Mouse (Mus musculus) forebrain, embryonic 12.5 days (tissue): ENCODE measurements around the gene Gpm6b. TPM values are rescaled to one million over a fixed set of nuclear protein-coding genes. Genes with fewer than 3 reads are reported as not detected.

Experiments used
- ATAC-seq: fragments of 200-750 bp; cut with Nextera tagmentation; 2 replicates; pipeline ENCODE4 v1.8.0; 2017; ENCODE audit warnings: moderate TSS enrichment; ENCODE audit not compliant: low FRiP score
- H3K27ac ChIP-seq: fragments of 300-500 bp; sonication (generic); 2 replicates; pipeline ENCODE4 v1.5.1; 2016; ENCODE audit warnings: mild to moderate bottlenecking
- H3K27me3 ChIP-seq: fragments of 300-500 bp; sonication (generic); 2 replicates; pipeline ENCODE4 v1.6.1; 2016; ENCODE audit warnings: mild to moderate bottlenecking
- H3K36me3 ChIP-seq: fragments of 300-500 bp; sonication (generic); replicated peaks from 2 replicates; pipeline ENCODE4 v1.6.1; 2016; ENCODE audit warnings: mild to moderate bottlenecking
- H3K4me1 ChIP-seq: fragments of 300-500 bp; sonication (generic); 2 replicates; pipeline ENCODE4 v1.6.1; 2016
- H3K4me2 ChIP-seq: fragments of 300-500 bp; sonication (generic); 2 replicates; pipeline ENCODE4 v1.6.1; 2016; ENCODE audit warnings: mild to moderate bottlenecking, moderate library complexity
- H3K4me3 ChIP-seq: fragments of 300-500 bp; sonication (generic); replicated peaks from 2 replicates; pipeline ENCODE4 v1.5.1; 2016; ENCODE audit warnings: mild to moderate bottlenecking
- H3K9ac ChIP-seq: fragments of 300-500 bp; sonication (generic); 2 replicates; pipeline ENCODE4 v1.6.1; 2016; ENCODE audit warnings: mild to moderate bottlenecking
- H3K9me3 ChIP-seq: fragments of 300-500 bp; sonication (generic); 2 replicates; pipeline ENCODE4 v1.6.1; 2016
- WGBS: fragments of 180-500 bp; shearing (Covaris S2); methylation state at CpG from one replicate; pipeline ENCODE4 v1.1.7; 2016; 5-methylcytosine and 5-hydroxymethylcytosine counted together
- polyA plus RNA-seq: library from polyadenylated mRNA; unstranded; fragments of >200 nt; fragmentation: Nextera tagmentation; extraction: Ambion mirVana; gene quantifications from 2 replicates; pipeline ENCODE4 v1.2.1, GENCODE M21; 2016

The Gpm6b gene
- polyA plus RNA-seq, 1 experiment from 2014 or later: 226 TPM

- Histone ChIP-seq H3K9ac (peak overlapping the region; percentile 50), H3K4me3 (peak overlapping the region; percentile 43), H3K27ac (peak overlapping the region; percentile 92), H3K4me2 (peak overlapping the region; percentile 39), H3K27me3 (peaks cover 11% of the 10 kb centered on the region), H3K9me3 (no peaks in the 10 kb centered on the region), H3K36me3 (no peaks in the 10 kb centered on the region), H3K4me1 (peaks cover 6% of the 10 kb centered on the region)
- WGBS: 25% methylated on average over 10 of the region's 10 CpGs
- ATAC-seq: peak; percentile 94
Measured at GRCm38 (mm10) chrX:166344228-166345015, 105.7 kb downstream of the Gpm6b start.

GRCm38 (mm10) chrX:166348086-166348485, 109.4 kb downstream of the Gpm6b start:
- H3K4me2 ChIP-seq: peak overlapping the region; percentile 51
- H3K4me3 ChIP-seq: peak overlapping the region; percentile 43
- WGBS: 39% methylated on average over 6 of the region's 6 CpGs
- peaks cover 6% of the 10 kb centered on the region; the same call in 1 of the 2 replicates for H3K27me3 ChIP-seq
- no peak for ATAC-seq
- peak overlapping the region; percentile 45; the same call in 1 of the 2 replicates for H3K9ac ChIP-seq
- H3K27ac ChIP-seq: peak overlapping the region; percentile 73; the same call in 1 of the 2 replicates
- H3K9me3 ChIP-seq: no peaks in the 10 kb centered on the region
- H3K36me3 ChIP-seq: no peaks in the 10 kb centered on the region
- H3K4me1 ChIP-seq: peaks cover 16% of the 10 kb centered on the region

- Histone ChIP-seq H3K27ac (0 out of 2 replicates have a peak overlapping the region, but pooled peaks have one; percentile 36), H3K9me3 (no peaks in the 10 kb centered on the region), H3K4me1 (peaks cover 13% of the 10 kb centered on the region), H3K36me3 (no peaks in the 10 kb centered on the region), H3K9ac (no peak overlapping the region), H3K4me2 (peak overlapping the region; percentile 51), H3K4me3 (peak overlapping the region; percentile 43), H3K27me3 (peaks cover 6% of the 10 kb centered on the region; the same call in 1 of the 2 replicates)
- ATAC-seq: no peak
- WGBS: 65% methylated on average over 4 of the region's 4 CpGs
Measured at GRCm38 (mm10) chrX:166348634-166349033, 109.9 kb downstream of the Gpm6b start.

- Histone ChIP-seq H3K9ac (no peak overlapping the region), H3K4me3 (no peak overlapping the region), H3K36me3 (no peaks in the 10 kb centered on the region), H3K27ac (no peak overlapping the region), H3K27me3 (peaks cover 13% of the 10 kb centered on the region; the same call in 1 of the 2 replicates), H3K4me1 (peaks cover 13% of the 10 kb centered on the region), H3K4me2 (no peak overlapping the region), H3K9me3 (no peaks in the 10 kb centered on the region)
- ATAC-seq: peak; percentile 74
- WGBS: 26% methylated on average over 6 of the region's 6 CpGs
Measured at GRCm38 (mm10) chrX:166351790-166352189, 113.1 kb downstream of the Gpm6b start.

GRCm38 (mm10) chrX:166353412-166353811, 114.7 kb downstream of the Gpm6b start:
- WGBS: 78% methylated on average over 2 of the region's 2 CpGs
- H3K4me1 ChIP-seq: peaks cover 13% of the 10 kb centered on the region
- H3K9me3 ChIP-seq: no peaks in the 10 kb centered on the region
- H3K4me2 ChIP-seq: no peak overlapping the region
- no peak for ATAC-seq
- peaks cover 4% of the 10 kb centered on the region; the same call in 1 of the 2 replicates for H3K36me3 ChIP-seq
- H3K9ac ChIP-seq: no peak overlapping the region
- H3K27me3 ChIP-seq: peaks cover 17% of the 10 kb centered on the region; the same call in 1 of the 2 replicates
- H3K4me3 ChIP-seq: no peak overlapping the region
- H3K27ac ChIP-seq: no peak overlapping the region

GRCm38 (mm10) chrX:166354913-166355312, 116.2 kb downstream of the Gpm6b start:
- H3K27ac ChIP-seq: no peak overlapping the region
- H3K4me3 ChIP-seq: no peak overlapping the region
- H3K9ac ChIP-seq: no peak overlapping the region
- no peak for ATAC-seq
- WGBS: 81% methylated on average over 1 of the region's 1 CpGs
- H3K4me1 ChIP-seq: peaks cover 6% of the 10 kb centered on the region; the same call in 1 of the 2 replicates
- no peaks in the 10 kb centered on the region for H3K9me3 ChIP-seq
- no peak overlapping the region for H3K4me2 ChIP-seq
- H3K27me3 ChIP-seq: peaks cover 12% of the 10 kb centered on the region; the same call in 1 of the 2 replicates
- peaks cover 12% of the 10 kb centered on the region; the same call in 1 of the 2 replicates for H3K36me3 ChIP-seq

GRCm38 (mm10) chrX:166356276-166356675, 117.6 kb downstream of the Gpm6b start:
- Histone ChIP-seq H3K27me3 (peaks cover 14% of the 10 kb centered on the region; the same call in 1 of the 2 replicates), H3K4me1 (peaks cover 6% of the 10 kb centered on the region; the same call in 1 of the 2 replicates), H3K4me2 (no peak overlapping the region), H3K36me3 (peaks cover 12% of the 10 kb centered on the region; the same call in 1 of the 2 replicates), H3K27ac (no peak overlapping the region), H3K9ac (no peak overlapping the region), H3K9me3 (no peaks in the 10 kb centered on the region), H3K4me3 (no peak overlapping the region)
- 97% methylated on average over 3 of the region's 3 CpGs for WGBS
- ATAC-seq: no peak

- Histone ChIP-seq H3K4me1 (no peaks in the 10 kb centered on the region), H3K36me3 (peaks cover 12% of the 10 kb centered on the region; the same call in 1 of the 2 replicates), H3K4me2 (no peak overlapping the region), H3K4me3 (no peak overlapping the region), H3K27me3 (peaks cover 17% of the 10 kb centered on the region; the same call in 1 of the 2 replicates), H3K9me3 (no peaks in the 10 kb centered on the region), H3K9ac (no peak overlapping the region), H3K27ac (no peak overlapping the region)
- no peak for ATAC-seq
- 79% methylated on average over 2 of the region's 2 CpGs for WGBS
Measured at GRCm38 (mm10) chrX:166358955-166359354, 120.2 kb downstream of the Gpm6b start.

GRCm38 (mm10) chrX:166359927-166360440, 121.3 kb downstream of the Gpm6b start:
- Histone ChIP-seq H3K36me3 (peaks cover 12% of the 10 kb centered on the region; the same call in 1 of the 2 replicates), H3K27me3 (peaks cover 18% of the 10 kb centered on the region; the same call in 1 of the 2 replicates)

GRCm38 (mm10) chrX:166360455-166360854, 121.7 kb downstream of the Gpm6b start:
- H3K27ac ChIP-seq: no peak overlapping the region
- H3K9me3 ChIP-seq: no peaks in the 10 kb centered on the region
- no peak overlapping the region for H3K4me3 ChIP-seq
- peaks cover 12% of the 10 kb centered on the region; the same call in 1 of the 2 replicates for H3K36me3 ChIP-seq
- ATAC-seq: no peak
- WGBS: 90% methylated on average over 4 of the region's 4 CpGs
- H3K4me1 ChIP-seq: no peaks in the 10 kb centered on the region
- H3K4me2 ChIP-seq: no peak overlapping the region
- no peak overlapping the region for H3K9ac ChIP-seq
- peaks cover 20% of the 10 kb centered on the region; the same call in 1 of the 2 replicates for H3K27me3 ChIP-seq

More at GRCm38 (mm10) chrX:166359927-166360440, 121.3 kb downstream of the Gpm6b start:
- no peak for ATAC-seq
- no peak overlapping the region for H3K9ac ChIP-seq
- H3K4me1 ChIP-seq: no peaks in the 10 kb centered on the region
- H3K27ac ChIP-seq: no peak overlapping the region
- WGBS: 83% methylated on average over 2 of the region's 2 CpGs
- no peak overlapping the region for H3K4me3 ChIP-seq
- H3K4me2 ChIP-seq: no peak overlapping the region
- no peaks in the 10 kb centered on the region for H3K9me3 ChIP-seq

- Histone ChIP-seq H3K9me3 (no peaks in the 10 kb centered on the region), H3K4me1 (no peaks in the 10 kb centered on the region), H3K9ac (no peak overlapping the region), H3K36me3 (peaks cover 5% of the 10 kb centered on the region), H3K27ac (no peak overlapping the region), H3K27me3 (peaks cover 38% of the 10 kb centered on the region), H3K4me2 (no peak overlapping the region), H3K4me3 (no peak overlapping the region)
- ATAC-seq: no peak
- WGBS: 68% methylated on average over 8 of the region's 8 CpGs
Measured at GRCm38 (mm10) chrX:166365458-166366213, 126.9 kb downstream of the Gpm6b start.
